Comparison of ENCODE assay signal across 17 mouse cellular contexts in the genomic region with DNA sequence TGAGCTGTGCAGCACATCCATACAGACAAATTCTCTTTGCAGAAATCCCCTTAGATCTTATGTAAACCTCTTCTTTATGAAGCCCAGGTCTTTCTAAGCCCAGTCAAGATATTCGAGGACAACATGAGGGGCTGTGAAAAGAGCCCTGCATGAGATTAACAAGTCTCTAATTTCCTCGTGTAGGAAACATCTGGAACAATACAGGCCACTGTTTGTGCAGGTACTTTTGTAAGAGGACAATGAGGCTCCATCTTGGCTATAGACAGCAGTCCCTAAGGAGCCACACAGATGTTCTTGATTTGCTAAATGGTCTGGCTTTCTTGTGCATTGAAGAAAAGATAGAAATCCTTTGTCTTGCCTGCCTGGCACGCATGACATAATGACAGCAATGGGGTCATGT.
DNase-seq lines count a peak whose midpoint lies in the region; ATAC-seq and TF ChIP-seq lines count a peak whose summit lies in the region.
"Had no signal": no experiment of that assay in that cellular context is flagged by ENCODE, and none has a peak within 500 bp of the region (broad histone marks: within the 10 kb centered on the region; RNA-seq: fewer than 3 reads in every experiment).

No protein-coding gene starts in this region.

- 26% methylated on average over 3 of the region's 3 CpGs for WGBS in hindbrain, embryonic 11.5 days
- WGBS in hindbrain, embryonic 16.5 days, result 29% methylated on average over 3 of the region's 3 CpGs
- 29% methylated on average over 3 of the region's 3 CpGs for WGBS in limb, embryonic 12.5 days
- WGBS in kidney, adult 2 months, result 43% methylated on average over 3 of the region's 3 CpGs

- TF ChIP-seq POLR2A in kidney, adult 2 months (IDR thresholded peaks at IDR 0.05; ENCODE audit: low read depth, low read length), result no peak

- peak; percentile 1 for DNase-seq in hindbrain, embryonic 11.5 days (ENCODE audit: low spot score)
- DNase-seq in embryo, embryonic 9.5 days (ENCODE audit: extremely low spot score), result peak; percentile 3
- DNase-seq in kidney, adult 2 months, result no peak
- no peak for DNase-seq in right cerebral cortex, adult 18-20 months
- DNase-seq: adrenal gland, postnatal 10 days; cerebellum, adult 11 months; cerebellum, adult 8-10 months; cerebellum, postnatal 14 days; forebrain, postnatal 0 days; gastrocnemius, postnatal 14 days had no signal

- no peaks in the 10 kb centered on the region for H3K36me3 ChIP-seq in hindbrain, embryonic 11.5 days (ENCODE audit: control insufficient read depth, insufficient read depth, low read length)
- no peaks in the 10 kb centered on the region for H3K36me3 ChIP-seq in hindbrain, embryonic 16.5 days (ENCODE audit: control insufficient read depth, insufficient read depth, low read length)
- no peaks in the 10 kb centered on the region for H3K36me3 ChIP-seq in limb, embryonic 12.5 days
- H3K36me3 ChIP-seq in kidney, adult 2 months (ENCODE audit: control insufficient read depth, insufficient read depth, low read length), result no peaks in the 10 kb centered on the region
- H3K36me3 ChIP-seq: embryonic facial prominence, embryonic 13.5 days; heart, embryonic 12.5 days had no signal

- TF ChIP-seq CTCF in kidney, adult 2 months (conservative IDR thresholded peaks at IDR 0.05; ENCODE audit: insufficient read depth, insufficient read length, low read depth, low read length), result no peak

- no peaks in the 10 kb centered on the region for H3K9me3 ChIP-seq in hindbrain, embryonic 11.5 days (ENCODE audit: control insufficient read depth, low read length)
- no peaks in the 10 kb centered on the region for H3K9me3 ChIP-seq in hindbrain, embryonic 16.5 days (ENCODE audit: control insufficient read depth, low read length)
- no peaks in the 10 kb centered on the region for H3K9me3 ChIP-seq in limb, embryonic 12.5 days
- H3K9me3 ChIP-seq: embryonic facial prominence, embryonic 13.5 days; forebrain, embryonic 13.5 days; heart, embryonic 12.5 days had no signal

- H3K4me3 ChIP-seq in hindbrain, embryonic 11.5 days (ENCODE audit: low read depth, low read length), result no peak overlapping the region
- no peak overlapping the region for H3K4me3 ChIP-seq in hindbrain, embryonic 16.5 days (ENCODE audit: low read length)
- no peak overlapping the region for H3K4me3 ChIP-seq in limb, embryonic 12.5 days (replicated peaks)
- H3K4me3 ChIP-seq in kidney, adult 2 months (ENCODE audit: insufficient read depth, low read depth, low read length), result no peak overlapping the region
- H3K4me3 ChIP-seq: embryonic facial prominence, embryonic 13.5 days; forebrain, embryonic 13.5 days; heart, embryonic 12.5 days had no signal

- no peak overlapping the region for H3K9ac ChIP-seq in hindbrain, embryonic 11.5 days (ENCODE audit: low read depth, low read length)
- no peak overlapping the region for H3K9ac ChIP-seq in hindbrain, embryonic 16.5 days (ENCODE audit: low read depth, low read length)
- H3K9ac ChIP-seq in limb, embryonic 12.5 days (replicated peaks), result no peak overlapping the region
- H3K9ac ChIP-seq: embryonic facial prominence, embryonic 13.5 days; forebrain, embryonic 13.5 days; forebrain, postnatal 0 days; heart, embryonic 12.5 days; hindbrain, embryonic 14.5 days had no signal

- no peak for ATAC-seq in hindbrain, embryonic 11.5 days (ENCODE audit: low FRiP score)
- ATAC-seq in hindbrain, embryonic 16.5 days, result no peak
- 0 out of 2 replicates have a peak, but pooled peaks have one; percentile 42 for ATAC-seq in limb, embryonic 12.5 days (ENCODE audit: insufficient number of reproducible peaks, insufficient read depth, low FRiP score, low TSS enrichment, low read depth)
- no peak for ATAC-seq in monocyte, adult 5-6 weeks (replicated peaks; ENCODE audit: insufficient number of reproducible peaks, low FRiP score, low TSS enrichment, poor library complexity, severe bottlenecking)
- ATAC-seq: forebrain, embryonic 13.5 days; forebrain, postnatal 0 days had no signal

- no peaks in the 10 kb centered on the region for H3K4me1 ChIP-seq in hindbrain, embryonic 11.5 days (replicated peaks; ENCODE audit: control insufficient read depth, insufficient read depth, low read length)
- no peaks in the 10 kb centered on the region for H3K4me1 ChIP-seq in hindbrain, embryonic 16.5 days (ENCODE audit: control insufficient read depth, insufficient read depth, low read depth, low read length)
- 0 out of 2 replicates have a peak, but pooled peaks cover 3% of the 10 kb centered on the region for H3K4me1 ChIP-seq in limb, embryonic 12.5 days (replicated peaks)
- H3K4me1 ChIP-seq in kidney, adult 2 months (ENCODE audit: control insufficient read depth, insufficient read depth, low read length), result no peaks in the 10 kb centered on the region
- H3K4me1 ChIP-seq: forebrain, embryonic 13.5 days; heart, embryonic 12.5 days had no signal

- H3K4me2 ChIP-seq in hindbrain, embryonic 11.5 days (replicated peaks; ENCODE audit: low read depth, low read length), result no peak overlapping the region
- no peak overlapping the region for H3K4me2 ChIP-seq in hindbrain, embryonic 16.5 days (ENCODE audit: low read length)
- H3K4me2 ChIP-seq in limb, embryonic 12.5 days, result no peak overlapping the region
- H3K4me2 ChIP-seq: embryonic facial prominence, embryonic 13.5 days; forebrain, embryonic 13.5 days; heart, embryonic 12.5 days; hindbrain, embryonic 14.5 days had no signal

- H3K27ac ChIP-seq in hindbrain, embryonic 11.5 days (ENCODE audit: low read depth, low read length), result no peak overlapping the region
- H3K27ac ChIP-seq in hindbrain, embryonic 16.5 days (ENCODE audit: low read depth, low read length), result no peak overlapping the region
- no peak overlapping the region for H3K27ac ChIP-seq in limb, embryonic 12.5 days
- no peak overlapping the region for H3K27ac ChIP-seq in kidney, adult 2 months (ENCODE audit: insufficient read depth, low read depth, low read length)
- H3K27ac ChIP-seq: embryonic facial prominence, embryonic 13.5 days; forebrain, embryonic 13.5 days; hindbrain, embryonic 14.5 days had no signal

- no peaks in the 10 kb centered on the region for H3K27me3 ChIP-seq in hindbrain, embryonic 11.5 days (ENCODE audit: control insufficient read depth, insufficient read depth, low read length)
- no peaks in the 10 kb centered on the region for H3K27me3 ChIP-seq in hindbrain, embryonic 16.5 days (replicated peaks; ENCODE audit: control insufficient read depth, insufficient read depth, low read length)
- no peaks in the 10 kb centered on the region for H3K27me3 ChIP-seq in limb, embryonic 12.5 days
- H3K27me3 ChIP-seq in kidney, adult 2 months (replicated peaks; ENCODE audit: control insufficient read depth, insufficient read depth, low read length), result no peaks in the 10 kb centered on the region
- H3K27me3 ChIP-seq: embryonic facial prominence, embryonic 13.5 days; forebrain, embryonic 13.5 days; heart, embryonic 12.5 days had no signal

Comparison
In these comparisons a context has a peak if more than half of its experiments do, and no peak if none do; other contexts are left out.
1. DNase-seq: peak in hindbrain, embryonic 11.5 days (single experiment) and embryo, embryonic 9.5 days (single experiment); none in kidney, adult 2 months (single experiment) and right cerebral cortex, adult 18-20 months (single experiment).